Comparison of ENCODE assay signal across 7 mouse cellular contexts in the genomic region with DNA sequence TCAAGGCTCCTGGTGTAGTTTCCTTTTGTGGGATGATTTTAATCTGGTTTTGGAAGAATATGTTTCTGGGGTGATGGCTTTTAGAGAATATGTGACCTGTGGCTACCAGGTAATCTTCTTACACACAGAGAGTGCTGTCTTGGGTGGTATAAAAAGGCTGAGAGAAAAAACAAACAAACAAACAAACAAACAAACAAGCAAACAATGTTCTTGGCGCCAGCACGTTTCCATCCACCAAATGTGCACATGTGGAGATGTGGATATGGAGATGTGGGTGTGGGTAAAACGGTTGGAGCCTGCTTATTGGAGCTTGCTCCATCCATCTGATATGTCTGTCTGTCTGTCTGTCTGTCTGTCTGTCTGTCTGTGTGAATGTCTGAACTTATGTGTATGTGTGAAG. TPM values are rescaled to one million over a fixed set of nuclear protein-coding genes. Genes with fewer than 3 reads are reported as not detected.
DNase-seq lines count a peak whose midpoint lies in the region.

No protein-coding gene starts in this region.

- intact Hi-C loops in heart, postnatal 14 days (cut with DNase I): loop anchor here (5.0 kb wide), 1 partner anchor 201 kb away; a partner anchor contains a TSS

- peak; percentile 66 for DNase-seq in cerebellum, adult 11 months
- peak; percentile 58 to 70 for DNase-seq in frontal cortex, postnatal 14 days (ENCODE audit: low spot score in 2 of 2)
- DNase-seq in heart, postnatal 14 days: peak; percentile 15 to 22
- DNase-seq in layer of hippocampus, adult 18-20 months (ENCODE audit: low spot score in 2 of 2): peak; percentile 62 to 73
- peak; percentile 78 to 81 for DNase-seq in left cerebral cortex, adult 8-10 months (ENCODE audit: low spot score in 2 of 2)
- peak; percentile 52 for DNase-seq in ovary, postnatal 10 days (ENCODE audit: low spot score)
- peak; percentile 42 for DNase-seq in testis, postnatal 10 days (ENCODE audit: low spot score)

RNA-seq across cellular contexts. Expression of a gene that starts 57.7 kb away (rescaled TPM):
- 10 to 100 TPM; 16.3 to 28.0 TPM for total RNA-seq in heart, postnatal 14 days (2021)
- 10 to 100 TPM in 1 of 2 experiments, 1 to 10 TPM in 1; 9.8 to 13.7 TPM for total RNA-seq in layer of hippocampus, adult 18-20 months (2021)
- 10 to 100 TPM; 13.4 to 16.8 (median 15.1) TPM for total RNA-seq in left cerebral cortex, adult 8-10 months (2022)

Comparison
In these comparisons a context has a peak if more than half of its experiments do, and no peak if none do; other contexts are left out.
1. Peak in every context shown above with its lines: DNase-seq.
2. DNase-seq: peak in every context shown above with its lines; median percentile 80 in left cerebral cortex, adult 8-10 months; 68 in layer of hippocampus, adult 18-20 months; 66 in cerebellum, adult 11 months; 64 in frontal cortex, postnatal 14 days; 52 in ovary, postnatal 10 days; 42 in testis, postnatal 10 days; 18 in heart, postnatal 14 days.